Comparison of ENCODE assay signal across 25 mouse cellular contexts in the genomic region with DNA sequence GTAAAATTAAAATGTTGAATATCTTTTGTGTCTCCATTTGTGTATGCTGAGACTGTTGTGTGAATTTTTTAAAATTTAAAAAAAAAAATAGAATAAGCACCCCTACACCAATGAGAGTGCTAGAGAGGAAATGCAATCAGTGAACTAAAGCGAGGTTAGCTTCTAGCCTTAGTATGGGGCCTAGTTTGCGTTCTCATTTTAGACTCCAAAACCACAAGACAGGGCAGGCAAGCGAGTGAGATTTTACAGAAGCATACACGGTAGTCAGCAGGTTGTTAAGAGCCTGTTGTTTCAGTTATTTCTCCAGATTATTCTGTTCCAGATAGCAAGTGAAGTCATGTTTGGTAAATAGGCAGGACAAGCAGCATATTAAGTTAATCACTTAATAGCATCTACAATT.
"Had no signal": no experiment of that assay in that cellular context is flagged by ENCODE, and none has a peak within 500 bp of the region (broad histone marks: within the 10 kb centered on the region; RNA-seq: fewer than 3 reads in every experiment).

No protein-coding gene starts in this region.

- H3K9ac ChIP-seq: embryonic facial prominence, embryonic 12.5 days; embryonic facial prominence, embryonic 13.5 days; embryonic facial prominence, embryonic 15.5 days; forebrain, embryonic 12.5 days; forebrain, embryonic 13.5 days; forebrain, embryonic 15.5 days; forebrain, postnatal 0 days had no signal

- H3K27me3 ChIP-seq: embryonic facial prominence, embryonic 12.5 days; embryonic facial prominence, embryonic 13.5 days; embryonic facial prominence, embryonic 15.5 days; forebrain, embryonic 12.5 days; forebrain, embryonic 13.5 days; forebrain, embryonic 15.5 days had no signal

- DNase-seq: cerebellum, adult 9-10 months; cerebellum, adult 9-11 months; cerebellum, postnatal 10 days; cerebellum, postnatal 14 days; cerebellum, postnatal 25 days; cerebellum, postnatal 36 days; embryo, embryonic 11 days; forebrain, postnatal 0 days; gastrocnemius, adult 2 months; gastrocnemius, postnatal 10 days; gastrocnemius, postnatal 14 days; gastrocnemius, postnatal 25 days; gastrocnemius, postnatal 36 days; heart, adult 11 months; heart, adult 18-20 months; heart, adult 2 months had no signal

- H3K9me3 ChIP-seq: embryonic facial prominence, embryonic 10.5 days; embryonic facial prominence, embryonic 12.5 days; embryonic facial prominence, embryonic 13.5 days; embryonic facial prominence, embryonic 15.5 days; forebrain, embryonic 10.5 days; forebrain, embryonic 12.5 days; forebrain, embryonic 13.5 days; forebrain, embryonic 15.5 days had no signal

- H3K4me3 ChIP-seq: embryonic facial prominence, embryonic 10.5 days; embryonic facial prominence, embryonic 12.5 days; embryonic facial prominence, embryonic 13.5 days; embryonic facial prominence, embryonic 15.5 days; erythroblast, embryonic 14.5 days; forebrain, embryonic 10.5 days; forebrain, embryonic 12.5 days; forebrain, embryonic 13.5 days; forebrain, embryonic 15.5 days; gastrocnemius, adult 2 months; heart, adult 2 months had no signal

- H3K27ac ChIP-seq: embryonic facial prominence, embryonic 10.5 days; embryonic facial prominence, embryonic 12.5 days; embryonic facial prominence, embryonic 13.5 days; embryonic facial prominence, embryonic 15.5 days; forebrain, embryonic 10.5 days; forebrain, embryonic 12.5 days; forebrain, embryonic 13.5 days; forebrain, embryonic 15.5 days; gastrocnemius, adult 2 months; heart, adult 2 months had no signal

- H3K4me1 ChIP-seq: embryonic facial prominence, embryonic 10.5 days; embryonic facial prominence, embryonic 12.5 days; embryonic facial prominence, embryonic 13.5 days; embryonic facial prominence, embryonic 15.5 days; forebrain, embryonic 10.5 days; forebrain, embryonic 12.5 days; forebrain, embryonic 13.5 days; forebrain, embryonic 15.5 days had no signal

- H3K4me2 ChIP-seq: embryonic facial prominence, embryonic 12.5 days; embryonic facial prominence, embryonic 13.5 days; embryonic facial prominence, embryonic 15.5 days; forebrain, embryonic 12.5 days; forebrain, embryonic 13.5 days; forebrain, embryonic 15.5 days had no signal

- H3K36me3 ChIP-seq: embryonic facial prominence, embryonic 10.5 days; embryonic facial prominence, embryonic 12.5 days; embryonic facial prominence, embryonic 13.5 days; embryonic facial prominence, embryonic 15.5 days; forebrain, embryonic 10.5 days; forebrain, embryonic 12.5 days; forebrain, embryonic 15.5 days had no signal
